Mouse (Mus musculus) kidney, postnatal 10 days (tissue): ENCODE measurements around the gene Prss35.

ENCODE experiments used
- DNase-seq: peaks from one replicate; pipeline ENCODE4 v3.0.0; 2021; ENCODE audit warnings: mixed read lengths

Prss35 gene

GRCm38 (mm10) chr9:86734795-86735194 is 8.7 kb upstream of the Prss35 start:
- no peak for DNase-seq

DNA sequence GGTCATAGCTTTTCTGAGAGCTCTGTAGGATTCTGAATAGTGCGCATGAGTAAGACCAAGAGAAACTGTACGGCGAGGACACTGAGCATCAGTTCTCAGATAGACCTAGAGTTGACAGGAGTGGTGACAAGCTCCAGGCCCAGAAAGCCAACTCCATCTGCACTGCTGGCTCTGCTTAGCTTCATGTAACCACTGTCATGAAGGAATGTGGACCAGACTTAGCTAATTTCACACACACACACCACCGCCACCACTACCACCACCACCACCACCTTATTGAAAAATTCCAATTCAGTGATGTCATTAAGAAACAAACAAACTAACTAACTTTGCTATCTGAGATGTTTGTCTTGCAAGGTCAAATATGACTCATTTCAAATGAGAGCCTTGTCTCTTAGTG is 6.5 kb upstream of the Prss35 start:
- DNase-seq: no peak

DNA sequence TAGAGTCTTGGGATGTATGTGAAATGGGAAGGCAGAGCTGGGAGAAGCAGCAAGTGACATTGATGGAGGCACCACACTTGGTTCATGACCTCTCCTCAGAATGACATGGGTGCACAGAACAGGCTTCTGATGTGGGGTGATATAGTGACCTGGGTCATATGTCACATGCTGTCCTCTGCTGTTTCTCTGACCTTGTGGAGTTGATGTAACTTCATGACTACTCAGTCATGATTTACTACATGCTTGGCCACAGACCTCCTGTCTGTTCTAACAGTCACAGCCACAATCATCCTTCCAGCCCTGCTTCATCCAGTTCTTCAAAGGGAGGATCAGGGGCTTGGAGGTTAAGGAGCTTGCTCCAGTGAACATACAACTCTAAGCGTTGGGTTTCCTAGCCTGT is 5.4 kb upstream of the Prss35 start:
- DNase-seq: no peak

DNA sequence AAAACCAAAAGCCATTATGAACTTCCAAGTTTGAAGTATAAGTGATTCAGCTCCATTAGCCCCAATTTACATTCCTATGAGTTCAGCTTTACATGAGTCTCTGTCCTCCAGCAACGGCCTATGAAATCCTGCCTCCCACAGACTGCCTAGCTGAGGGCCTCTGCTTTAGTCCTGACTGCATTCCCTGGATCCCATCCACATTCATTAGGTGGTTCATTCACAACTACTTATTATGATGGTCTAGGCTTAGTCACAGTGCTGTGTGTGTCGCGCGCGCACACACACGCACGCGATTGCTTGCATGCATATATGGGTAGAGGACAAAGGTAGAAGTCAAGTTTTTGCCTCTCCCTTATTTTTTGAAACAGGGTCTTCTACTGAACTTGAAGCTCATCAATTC is 4.6 kb upstream of the Prss35 start:
- no peak for DNase-seq

- no peak for DNase-seq
Measured at GRCm38 (mm10) chr9:86739971-86740370, 3.5 kb upstream of the Prss35 start.

DNA sequence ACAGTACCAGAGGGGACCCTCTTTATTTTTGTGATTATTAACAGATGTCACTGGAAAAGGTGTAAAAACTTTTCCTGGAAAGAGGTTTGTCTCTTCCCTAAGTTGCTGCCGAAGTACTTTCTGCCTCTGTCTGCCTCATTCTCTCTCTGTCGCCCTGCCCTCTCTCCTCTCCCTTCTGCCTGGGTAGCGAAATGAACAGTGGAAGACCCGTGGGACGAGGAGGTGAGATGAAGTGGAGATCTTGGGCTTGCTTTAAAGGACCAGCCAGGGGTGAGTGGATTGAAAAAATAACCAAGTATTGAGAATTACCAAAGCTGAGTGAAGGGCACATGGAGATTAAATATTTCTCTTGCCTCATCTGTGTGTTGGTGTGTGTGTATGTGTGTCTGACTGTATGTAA is 592 bp downstream of the Prss35 start:
- no peak for DNase-seq

- peak; percentile 73 for DNase-seq
Measured at GRCm38 (mm10) chr9:86745926-86746581, 2.6 kb downstream of the Prss35 start.

GRCm38 (mm10) chr9:86762477-86763376 is 19.3 kb downstream of the Prss35 start:
- DNase-seq: no peak

DNA sequence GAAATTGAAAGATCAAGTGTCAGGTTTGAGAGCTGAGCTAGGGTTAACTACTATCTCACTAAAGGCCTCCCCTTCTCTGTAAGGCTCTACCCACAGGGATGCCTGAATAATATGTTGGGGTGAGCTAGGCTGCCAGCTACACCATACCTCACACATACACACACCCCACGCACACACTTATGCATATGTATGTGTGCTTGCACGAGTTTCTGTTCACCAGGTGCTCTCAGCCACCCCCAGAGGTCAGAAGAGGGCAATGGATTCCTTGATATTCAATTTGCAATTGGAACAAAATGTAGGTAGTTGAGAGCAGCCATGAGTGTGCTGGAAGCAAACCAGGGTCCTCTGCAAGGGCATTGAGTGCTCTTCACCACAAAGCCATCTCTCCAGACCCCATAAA is 20.6 kb downstream of the Prss35 start:
- no peak for DNase-seq

GRCm38 (mm10) chr9:86766991-86767390 is 23.5 kb downstream of the Prss35 start:
- DNase-seq: no peak

DNA sequence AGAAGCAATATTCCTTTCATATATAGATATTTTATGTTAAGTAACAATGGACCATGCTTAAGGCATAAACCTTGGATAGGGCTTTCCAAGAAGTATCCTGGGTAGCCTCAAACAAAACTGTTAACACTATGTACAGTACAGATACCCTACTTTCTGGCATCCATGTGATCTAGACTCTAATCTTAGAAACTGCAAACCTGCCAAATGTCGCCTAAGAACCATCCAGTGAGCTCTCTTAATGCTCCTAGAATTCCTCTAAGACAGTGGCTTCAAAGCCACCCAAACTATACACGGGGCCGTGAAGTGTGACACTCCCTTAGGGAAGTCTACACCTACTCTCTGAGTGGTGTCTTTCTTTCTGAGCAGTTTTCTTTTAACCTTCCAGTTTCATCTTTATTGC is 29.4 kb downstream of the Prss35 start:
- no peak for DNase-seq

- no peak for DNase-seq
Measured at GRCm38 (mm10) chr9:86773996-86774395, 30.5 kb downstream of the Prss35 start.

DNA sequence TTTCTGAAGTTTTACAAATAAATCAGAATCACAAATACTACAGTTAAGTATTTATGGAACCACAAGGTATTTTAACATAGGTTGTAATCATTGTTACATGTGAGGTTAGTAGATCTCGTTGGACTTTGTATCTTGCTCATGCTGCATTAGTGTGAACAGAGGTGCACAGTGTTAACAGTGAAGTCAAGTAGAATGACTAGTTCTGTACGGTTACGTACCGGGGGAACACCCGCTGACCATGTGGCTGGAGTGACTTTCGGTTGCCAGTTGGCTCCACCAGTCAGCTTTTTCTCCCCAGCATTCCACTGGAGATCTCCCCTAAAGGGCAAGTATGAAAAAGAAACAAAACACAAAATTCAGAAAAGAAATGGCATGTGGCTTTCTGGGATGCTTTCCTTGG is 31.9 kb downstream of the Prss35 start:
- no peak for DNase-seq

- no peak for DNase-seq
Measured at GRCm38 (mm10) chr9:86777309-86777708, 33.9 kb downstream of the Prss35 start.

- no peak for DNase-seq
Measured at GRCm38 (mm10) chr9:86778212-86778611, 34.8 kb downstream of the Prss35 start.

DNA sequence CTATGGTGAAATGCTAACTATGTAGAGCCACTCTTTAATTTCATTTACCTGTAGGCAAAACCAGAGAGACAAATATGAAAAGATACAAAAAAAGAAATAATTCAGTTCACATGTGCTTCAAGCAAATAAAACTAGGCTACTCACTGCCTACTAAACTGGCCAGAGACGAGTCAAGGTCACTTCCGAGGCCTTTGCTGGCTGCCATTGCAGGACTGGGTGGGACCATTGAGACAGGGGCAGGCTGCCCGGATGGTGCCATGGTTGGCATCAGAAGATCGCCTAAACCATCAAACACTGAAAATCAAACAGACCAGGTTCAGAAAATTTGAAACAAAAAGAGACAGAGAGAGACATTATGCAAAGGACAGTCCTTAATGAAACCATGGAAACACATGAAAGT is 38.0 kb downstream of the Prss35 start:
- no peak for DNase-seq

- no peak for DNase-seq
Measured at GRCm38 (mm10) chr9:86782836-86783235, 39.4 kb downstream of the Prss35 start.

- DNase-seq: no peak
Measured at GRCm38 (mm10) chr9:86789186-86789585, 45.7 kb downstream of the Prss35 start.

DNA sequence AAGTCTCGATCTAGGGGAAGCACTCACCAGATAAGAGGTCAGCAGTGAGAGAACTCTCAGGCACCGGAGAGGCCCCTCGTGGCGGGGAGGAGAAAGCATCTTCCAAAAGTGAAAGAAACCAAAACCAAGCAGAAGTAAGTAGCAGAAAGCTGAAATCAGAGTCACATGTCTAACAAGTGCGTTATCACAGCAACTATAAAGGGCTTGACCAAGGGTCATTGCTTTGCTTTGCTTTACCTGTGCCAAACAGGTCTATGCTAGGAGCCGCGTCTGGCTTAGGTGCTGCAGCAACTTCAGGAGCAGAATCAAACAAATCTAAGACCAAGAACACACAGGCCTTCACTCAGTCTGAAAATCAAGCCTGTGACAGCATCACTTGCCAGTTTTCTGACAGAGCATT is 48.5 kb downstream of the Prss35 start:
- DNase-seq: no peak

GRCm38 (mm10) chr9:86795236-86795635 is 51.8 kb downstream of the Prss35 start:
- DNase-seq: no peak

- no peak for DNase-seq
Measured at GRCm38 (mm10) chr9:86797553-86797952, 54.1 kb downstream of the Prss35 start.

DNA sequence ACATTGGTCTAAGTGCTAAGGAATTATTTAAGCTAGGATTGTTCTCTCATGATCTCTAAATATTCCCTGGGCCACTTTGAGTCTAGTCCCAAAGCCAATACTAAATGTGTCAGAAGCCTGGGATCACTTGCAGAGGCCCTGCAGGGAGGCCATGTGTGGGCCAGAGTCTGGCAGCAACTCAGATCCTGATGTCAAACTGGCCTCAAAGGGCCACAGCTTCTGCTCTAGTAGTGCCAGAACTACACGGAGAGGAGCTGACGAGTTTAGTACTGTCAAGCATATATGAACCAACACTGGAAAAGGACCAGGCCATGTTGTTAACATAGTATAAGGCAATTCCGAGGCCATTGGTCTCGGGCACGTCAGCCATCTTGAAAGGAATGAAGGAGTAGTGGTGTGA is 54.7 kb downstream of the Prss35 start:
- DNase-seq: no peak

DNA sequence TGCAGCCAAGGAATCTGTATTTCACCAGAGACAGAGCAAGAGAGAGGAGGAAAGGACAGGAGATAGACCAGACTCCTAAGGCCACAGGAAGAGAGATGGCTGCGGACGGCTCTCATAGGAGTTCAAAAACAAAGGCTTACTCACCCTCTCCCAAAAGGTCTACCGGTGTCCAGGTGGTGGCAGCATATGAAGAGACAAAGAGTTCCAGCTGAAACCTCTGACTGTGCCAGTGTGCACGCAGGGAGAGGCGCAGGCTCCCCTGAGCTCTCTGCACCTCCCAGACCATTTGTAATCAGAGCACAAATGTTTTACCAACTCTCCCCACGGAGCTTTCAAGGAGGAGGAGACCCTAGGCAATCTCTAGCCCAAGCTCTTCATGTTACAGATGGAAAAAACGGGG is 55.2 kb downstream of the Prss35 start:
- no peak for DNase-seq

DNA sequence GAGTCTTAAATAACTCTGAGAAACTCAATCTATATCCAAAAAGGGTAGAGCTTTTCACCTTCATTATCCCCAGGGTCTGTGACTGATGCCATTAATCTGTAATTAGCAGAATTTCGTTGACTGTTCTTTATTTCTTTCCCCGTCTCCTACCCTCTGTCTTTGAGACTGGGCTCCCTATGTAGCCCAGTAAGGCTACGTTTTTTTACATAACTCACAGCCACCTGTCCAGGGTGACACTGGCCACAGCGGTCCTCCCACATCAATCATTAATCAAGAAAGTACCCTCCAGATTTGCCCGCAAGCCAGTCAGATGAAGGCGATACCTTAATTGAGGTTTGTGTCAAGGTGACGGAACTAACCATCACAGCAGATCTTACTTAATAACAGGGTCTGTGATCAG is 55.6 kb downstream of the Prss35 start:
- no peak for DNase-seq
